Mouse (Mus musculus): ENCODE measurements around the gene Scgb1b17. TPM values are rescaled to one million over a fixed set of nuclear protein-coding genes. Genes with fewer than 3 reads are reported as not detected.
"Not testable (repeated sequence)": the region's sequence is repeated elsewhere in the genome, so short reads cannot be mapped to it uniquely, and the experiment has no call there.

Scgb1b17 gene
- not detected in 2 replicates for total RNA-seq (2014; rRNA removed)
- polyA plus RNA-seq (2015; fragmentation: Nextera tagmentation; extraction: Ambion mirVana), result not detected in 2 replicates

- ATAC-seq (ENCODE audit: low FRiP score); H3K4me3 ChIP-seq (ENCODE audit: low read depth, low read length); H3K9me3 ChIP-seq (ENCODE audit: low read length); H3K4me2 ChIP-seq (ENCODE audit: low read depth, low read length, poor library complexity, severe bottlenecking); DNase-seq (ENCODE audit: low spot score); H3K27ac ChIP-seq (ENCODE audit: low read depth, low read length); H3K27me3 ChIP-seq (ENCODE audit: insufficient read depth, low read length); H3K9ac ChIP-seq (replicated peaks; ENCODE audit: low read length, poor library complexity, severe bottlenecking); H3K4me1 ChIP-seq (ENCODE audit: insufficient read depth, low read length); H3K36me3 ChIP-seq (ENCODE audit: insufficient read depth, low read length): not testable (repeated sequence)
Measured at GRCm38 (mm10) chr7:33063149-33063548, at the start of gene Scgb1b17. Gene Scgb1b17, plus strand, starts transcription at chr7:33063449.

DNA sequence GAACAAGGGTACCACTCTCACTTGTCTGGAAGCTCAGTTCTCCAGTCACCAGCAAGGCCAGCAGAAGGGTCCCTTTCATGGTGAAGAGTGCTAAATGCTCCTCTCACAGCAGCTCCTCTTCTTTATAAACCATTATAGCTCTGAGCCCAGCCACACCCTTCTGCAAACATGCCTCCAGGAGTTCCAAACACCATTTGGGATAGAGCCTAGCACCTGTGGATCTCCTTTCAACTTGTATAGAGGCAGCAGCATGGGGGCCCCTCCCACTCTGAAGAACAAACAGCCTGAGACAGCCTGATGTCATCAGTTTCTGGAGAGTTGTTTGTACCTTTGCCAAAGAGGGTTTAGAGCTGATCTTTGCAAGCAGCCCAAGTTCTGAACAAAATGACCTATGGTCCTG is 6.8 kb upstream of the Scgb1b17 start, which contains the start of gene Scgb2b17:
Scgb2b17 (minus strand) TSS at position 101 of the 400 bp plus-strand sequence.
- not testable (repeated sequence) for H3K27ac ChIP-seq (ENCODE audit: low read depth, low read length); H3K9me3 ChIP-seq (ENCODE audit: low read length); H3K36me3 ChIP-seq (ENCODE audit: insufficient read depth, low read length); DNase-seq (ENCODE audit: low spot score); H3K4me2 ChIP-seq (ENCODE audit: low read depth, low read length, poor library complexity, severe bottlenecking); H3K27me3 ChIP-seq (ENCODE audit: insufficient read depth, low read length); H3K4me3 ChIP-seq (ENCODE audit: low read depth, low read length); ATAC-seq (ENCODE audit: low FRiP score); H3K4me1 ChIP-seq (ENCODE audit: insufficient read depth, low read length); H3K9ac ChIP-seq (replicated peaks; ENCODE audit: low read length, poor library complexity, severe bottlenecking)

Other genes starting within 250 kb of the Scgb1b17 start
- not detected in 2 replicates for gene Scgb2b15, start 233.8 kb upstream of the Scgb1b17 start, total RNA-seq (2014; rRNA removed)
- gene Scgb2b15, start 233.8 kb upstream of the Scgb1b17 start, polyA plus RNA-seq (2015; fragmentation: Nextera tagmentation; extraction: Ambion mirVana), result not detected in 2 replicates
- gene Scgb1b15, start 226.9 kb upstream of the Scgb1b17 start, total RNA-seq (2014; rRNA removed), result not detected in 2 replicates
- gene Scgb1b15, start 226.9 kb upstream of the Scgb1b17 start, polyA plus RNA-seq (2015; fragmentation: Nextera tagmentation; extraction: Ambion mirVana), result not detected in 2 replicates
- gene Scgb2b17, start 6.9 kb upstream of the Scgb1b17 start, total RNA-seq (2014; rRNA removed), result not detected in 2 replicates
- not detected in 2 replicates for gene Scgb2b17, start 6.9 kb upstream of the Scgb1b17 start, polyA plus RNA-seq (2015; fragmentation: Nextera tagmentation; extraction: Ambion mirVana)
- not detected in 2 replicates for gene Scgb2b18, start 110.4 kb downstream of the Scgb1b17 start, total RNA-seq (2014; rRNA removed)
- not detected in 2 replicates for gene Scgb2b18, start 110.4 kb downstream of the Scgb1b17 start, polyA plus RNA-seq (2015; fragmentation: Nextera tagmentation; extraction: Ambion mirVana)
- gene Scgb1b18, start 122.1 kb downstream of the Scgb1b17 start, total RNA-seq (2014; rRNA removed), result not detected in 2 replicates
- not detected in 2 replicates for gene Scgb1b18, start 122.1 kb downstream of the Scgb1b17 start, polyA plus RNA-seq (2015; fragmentation: Nextera tagmentation; extraction: Ambion mirVana)
- not detected in 2 replicates for gene Scgb2b19, start 216.9 kb downstream of the Scgb1b17 start, total RNA-seq (2014; rRNA removed)
- gene Scgb2b19, start 216.9 kb downstream of the Scgb1b17 start, polyA plus RNA-seq (2015; fragmentation: Nextera tagmentation; extraction: Ambion mirVana), result not detected in 2 replicates
- not detected in 2 replicates for gene Scgb1b19, start 223.8 kb downstream of the Scgb1b17 start, total RNA-seq (2014; rRNA removed)
- not detected in 2 replicates for gene Scgb1b19, start 223.8 kb downstream of the Scgb1b17 start, polyA plus RNA-seq (2015; fragmentation: Nextera tagmentation; extraction: Ambion mirVana)